Mouse (Mus musculus) embryonic facial prominence, embryonic 15.5 days (tissue): Measurements from ENCODE around the gene Ica1. TPM values are rescaled to one million over a fixed set of nuclear protein-coding genes. Genes with fewer than 3 reads are reported as not detected.

Experiments used
- ATAC-seq: fragments of 200-750 bp; cut with Nextera tagmentation; 2 replicates; pipeline ENCODE4 v1.8.0; 2017; ENCODE audit warnings: low read depth, moderate TSS enrichment; ENCODE audit not compliant: insufficient number of reproducible peaks, low FRiP score, low TSS enrichment
- H3K27ac ChIP-seq: fragments of 300-500 bp; sonication (generic); replicated peaks from 2 replicates; pipeline ENCODE4 v1.5.1; 2015; ENCODE audit warnings: mild to moderate bottlenecking, inconsistent platforms
- H3K27me3 ChIP-seq: fragments of 300-500 bp; sonication (generic); 2 replicates; pipeline ENCODE4 v1.6.1; 2015; ENCODE audit warnings: inconsistent platforms
- H3K36me3 ChIP-seq: fragments of 300-500 bp; sonication (generic); 2 replicates; pipeline ENCODE4 v1.6.1; 2015; ENCODE audit warnings: mild to moderate bottlenecking, inconsistent platforms
- H3K4me1 ChIP-seq: fragments of 300-500 bp; sonication (generic); 2 replicates; pipeline ENCODE4 v1.6.1; 2015; ENCODE audit warnings: inconsistent platforms
- H3K4me2 ChIP-seq: fragments of 300-500 bp; sonication (generic); replicated peaks from 2 replicates; pipeline ENCODE4 v1.6.1; 2015; ENCODE audit warnings: mild to moderate bottlenecking, inconsistent platforms
- H3K4me3 ChIP-seq: fragments of 300-500 bp; sonication (generic); replicated peaks from 2 replicates; pipeline ENCODE4 v1.5.1; 2015; ENCODE audit warnings: mild to moderate bottlenecking, inconsistent platforms
- H3K9ac ChIP-seq: fragments of 300-500 bp; sonication (generic); 2 replicates; pipeline ENCODE4 v1.6.1; 2015; ENCODE audit warnings: inconsistent platforms
- H3K9me3 ChIP-seq: fragments of 300-500 bp; sonication (generic); replicated peaks from 2 replicates; pipeline ENCODE4 v1.6.1; 2016; ENCODE audit warnings: inconsistent platforms
- WGBS: fragments of 180-500 bp; shearing (Covaris S2); methylation state at CpG from one replicate; pipeline ENCODE4 v1.1.7; 2015; 5-methylcytosine and 5-hydroxymethylcytosine counted together
- polyA plus RNA-seq: library from polyadenylated mRNA; unstranded; fragments of >200 nt; fragmentation: Nextera tagmentation; extraction: Ambion mirVana; gene quantifications from 2 replicates; pipeline ENCODE4 v1.2.1, GENCODE M21; 2015

The Ica1 gene
- polyA plus RNA-seq, 1 experiment from 2014 or later = 15.1 TPM

GRCm38 (mm10) chr6:8717967-8718366 lies 60.3 kb downstream of the Ica1 start:
- no peak for ATAC-seq
- H3K4me2 ChIP-seq = no peak overlapping the region
- no peaks in the 10 kb centered on the region for H3K4me1 ChIP-seq
- no peak overlapping the region for H3K4me3 ChIP-seq
- H3K27ac ChIP-seq = no peak overlapping the region
- no peaks in the 10 kb centered on the region for H3K27me3 ChIP-seq
- WGBS = 89% methylated on average over 7 of the region's 7 CpGs
- H3K9ac ChIP-seq = no peak overlapping the region
- H3K36me3 ChIP-seq = no peaks in the 10 kb centered on the region
- H3K9me3 ChIP-seq = no peaks in the 10 kb centered on the region

- ATAC-seq = no peak
- H3K4me2 ChIP-seq = no peak overlapping the region
- H3K36me3 ChIP-seq = no peaks in the 10 kb centered on the region
- H3K27ac ChIP-seq = no peak overlapping the region
- H3K4me1 ChIP-seq = no peaks in the 10 kb centered on the region
- H3K9me3 ChIP-seq = no peaks in the 10 kb centered on the region
- H3K27me3 ChIP-seq = no peaks in the 10 kb centered on the region
- H3K4me3 ChIP-seq = no peak overlapping the region
- no peak overlapping the region for H3K9ac ChIP-seq
- WGBS = 87% methylated on average over 2 of the region's 2 CpGs
These were observed 61.7 kb downstream of the Ica1 start for GRCm38 (mm10) chr6:8716539-8716938.

- ATAC-seq = no peak
- Histone ChIP-seq H3K9ac (no peak overlapping the region), H3K4me1 (no peaks in the 10 kb centered on the region), H3K36me3 (no peaks in the 10 kb centered on the region), H3K27me3 (no peaks in the 10 kb centered on the region), H3K4me2 (no peak overlapping the region), H3K27ac (no peak overlapping the region), H3K4me3 (no peak overlapping the region), H3K9me3 (no peaks in the 10 kb centered on the region)
- 80% methylated on average over 5 of the region's 5 CpGs for WGBS
These were observed 67.0 kb downstream of the Ica1 start for GRCm38 (mm10) chr6:8711246-8711645.

GRCm38 (mm10) chr6:8694636-8695514 lies 83.4 kb downstream of the Ica1 start:
- Histone ChIP-seq H3K27ac (peak overlapping the region; percentile 52; the same call in 1 of the 2 replicates), H3K9me3 (no peaks in the 10 kb centered on the region), H3K4me3 (no peak overlapping the region), H3K27me3 (no peaks in the 10 kb centered on the region), H3K4me2 (no peak overlapping the region), H3K36me3 (no peaks in the 10 kb centered on the region), H3K4me1 (peaks cover 9% of the 10 kb centered on the region), H3K9ac (no peak overlapping the region)
- 41% methylated on average over 12 of the region's 12 CpGs for WGBS
- no peak for ATAC-seq

- H3K36me3 ChIP-seq = no peaks in the 10 kb centered on the region
- H3K4me2 ChIP-seq = no peak overlapping the region
- H3K27ac ChIP-seq = peak overlapping the region; percentile 52
- no peak overlapping the region for H3K9ac ChIP-seq
- H3K4me3 ChIP-seq = no peak overlapping the region
- no peaks in the 10 kb centered on the region for H3K27me3 ChIP-seq
- 23% methylated on average over 10 of the region's 10 CpGs for WGBS
- no peaks in the 10 kb centered on the region for H3K9me3 ChIP-seq
- peaks cover 9% of the 10 kb centered on the region for H3K4me1 ChIP-seq
- ATAC-seq = peak; percentile 79
These were observed 84.2 kb downstream of the Ica1 start for GRCm38 (mm10) chr6:8693926-8694635.

GRCm38 (mm10) chr6:8693141-8693881 lies 85.0 kb downstream of the Ica1 start:
- no peak overlapping the region for H3K4me2 ChIP-seq
- H3K27me3 ChIP-seq = no peaks in the 10 kb centered on the region
- no peaks in the 10 kb centered on the region for H3K9me3 ChIP-seq
- WGBS = 48% methylated on average over 11 of the region's 11 CpGs
- peaks cover 9% of the 10 kb centered on the region for H3K4me1 ChIP-seq
- H3K9ac ChIP-seq = no peak overlapping the region
- peak overlapping the region; percentile 52 for H3K27ac ChIP-seq
- H3K36me3 ChIP-seq = no peaks in the 10 kb centered on the region
- no peak; the same call in 1 of the 2 replicates for ATAC-seq
- H3K4me3 ChIP-seq = no peak overlapping the region

GRCm38 (mm10) chr6:8691199-8691975 lies 86.9 kb downstream of the Ica1 start:
- no peak overlapping the region for H3K4me3 ChIP-seq
- 60% methylated on average over 2 of the region's 2 CpGs for WGBS
- ATAC-seq = no peak
- H3K27me3 ChIP-seq = no peaks in the 10 kb centered on the region
- H3K4me1 ChIP-seq = peaks cover 9% of the 10 kb centered on the region
- H3K4me2 ChIP-seq = no peak overlapping the region
- H3K9ac ChIP-seq = no peak overlapping the region
- H3K27ac ChIP-seq = no peak overlapping the region
- H3K9me3 ChIP-seq = no peaks in the 10 kb centered on the region
- no peaks in the 10 kb centered on the region for H3K36me3 ChIP-seq

- Histone ChIP-seq H3K27me3 (no peaks in the 10 kb centered on the region), H3K27ac (no peak overlapping the region), H3K4me2 (no peak overlapping the region), H3K9ac (no peak overlapping the region), H3K4me1 (peaks cover 9% of the 10 kb centered on the region), H3K9me3 (no peaks in the 10 kb centered on the region), H3K36me3 (no peaks in the 10 kb centered on the region), H3K4me3 (no peak overlapping the region)
- ATAC-seq = no peak
- WGBS = 45% methylated on average over 3 of the region's 3 CpGs
These were observed 87.8 kb downstream of the Ica1 start for GRCm38 (mm10) chr6:8690441-8690840.

GRCm38 (mm10) chr6:8686678-8687580 lies 91.4 kb downstream of the Ica1 start:
- ATAC-seq = no peak
- 77% methylated on average over 14 of the region's 14 CpGs for WGBS
- Histone ChIP-seq H3K27ac (no peak overlapping the region), H3K4me1 (no peaks in the 10 kb centered on the region), H3K36me3 (no peaks in the 10 kb centered on the region), H3K9ac (no peak overlapping the region), H3K4me2 (no peak overlapping the region), H3K27me3 (no peaks in the 10 kb centered on the region), H3K4me3 (no peak overlapping the region), H3K9me3 (no peaks in the 10 kb centered on the region)

GRCm38 (mm10) chr6:8683379-8683778 lies 94.9 kb downstream of the Ica1 start:
- Histone ChIP-seq H3K27ac (peak overlapping the region; percentile 36; the same call in 1 of the 2 replicates), H3K4me2 (no peak overlapping the region), H3K36me3 (no peaks in the 10 kb centered on the region), H3K4me1 (no peaks in the 10 kb centered on the region), H3K4me3 (no peak overlapping the region), H3K9me3 (no peaks in the 10 kb centered on the region), H3K9ac (no peak overlapping the region), H3K27me3 (no peaks in the 10 kb centered on the region)
- WGBS = 64% methylated on average over 10 of the region's 10 CpGs
- ATAC-seq = no peak
